Mouse (Mus musculus) myocyte (in vitro differentiated cells): ENCODE data around the gene Myo18a. TPM values are rescaled to one million over a fixed set of nuclear protein-coding genes. Genes with fewer than 3 reads are reported as not detected.
A peak's percentile ranks its signal among the peaks of the same experiment; 100 is the strongest.

Experiments
- H3K27me3 ChIP-seq: one replicate; pipeline ENCODE4 v1.6.1; 2011; ENCODE audit not compliant: control insufficient read depth, insufficient read depth, insufficient read length
- H3K36me3 ChIP-seq: one replicate; pipeline ENCODE4 v1.6.1; 2011; ENCODE audit not compliant: control insufficient read depth, insufficient read depth
- H3K4me2 ChIP-seq: one replicate; pipeline ENCODE4 v1.6.1; 2011; ENCODE audit warnings: low read depth, control low read depth
- H3K4me3 ChIP-seq: one replicate; pipeline ENCODE4 v1.5.1; 2011; ENCODE audit warnings: mild to moderate bottlenecking, control low read depth, moderate library complexity
- H3K79me2 ChIP-seq: one replicate; pipeline ENCODE4 v1.6.1; 2011; ENCODE audit not compliant: control insufficient read depth, insufficient read depth
- H3ac ChIP-seq: one replicate; pipeline ENCODE4 v1.6.1; 2011; ENCODE audit not compliant: control insufficient read depth, insufficient read length
- CEBPB ChIP-seq: IDR thresholded peaks from 2 replicates; pipeline ENCODE4 v1.6.1; 2011; ENCODE audit warnings: mild to moderate bottlenecking, moderate library complexity; ENCODE audit not compliant: poor library complexity, insufficient read depth, severe bottlenecking
- E2F4 ChIP-seq: IDR thresholded peaks from one replicate; pipeline ENCODE4 v1.6.1; 2011; ENCODE audit warnings: mild to moderate bottlenecking, control low read depth, moderate library complexity; ENCODE audit not compliant: insufficient read depth
- MAX ChIP-seq: IDR thresholded peaks from one replicate; pipeline ENCODE4 v1.6.1; 2011; ENCODE audit warnings: low read depth, mild to moderate bottlenecking, control low read depth
- MYOD1 ChIP-seq, 3 experiments: IDR thresholded peaks; one replicate each; pipeline ENCODE4 v1.6.1; 2011; ENCODE audit warnings: control low read depth in 2 of 3, low read depth in 2 of 3, mild to moderate bottlenecking in 2 of 3, moderate library complexity in 1 of 3; ENCODE audit not compliant: insufficient read length in 2 of 3, control insufficient read depth in 1 of 3
- MYOG ChIP-seq, 3 experiments: IDR thresholded peaks; one replicate each; pipeline ENCODE4 v1.6.1; 2011; ENCODE audit warnings: control low read depth in 2 of 3, low read depth in 2 of 3, mild to moderate bottlenecking in 2 of 3; ENCODE audit not compliant: insufficient read length in 2 of 3, control insufficient read depth in 1 of 3, insufficient read depth in 1 of 3
- POLR2A ChIP-seq: IDR thresholded peaks from one replicate; pipeline ENCODE4 v1.6.1; 2011; ENCODE audit warnings: low read depth, mild to moderate bottlenecking, control low read depth, moderate library complexity; ENCODE audit not compliant: insufficient read length
- POLR2AphosphoS2 ChIP-seq: IDR thresholded peaks from one replicate; pipeline ENCODE4 v1.6.1; 2011; ENCODE audit warnings: low read depth, control low read depth; ENCODE audit not compliant: insufficient read length
- REST ChIP-seq: IDR thresholded peaks from one replicate; pipeline ENCODE4 v1.6.1; 2011; ENCODE audit warnings: mild to moderate bottlenecking, control low read depth, moderate library complexity; ENCODE audit not compliant: insufficient read depth, insufficient read length
- SRF ChIP-seq: IDR thresholded peaks from one replicate; pipeline ENCODE4 v1.6.1; 2011; ENCODE audit warnings: low read depth; ENCODE audit not compliant: control insufficient read depth, insufficient read length
- TCF12 ChIP-seq: IDR thresholded peaks from one replicate; pipeline ENCODE4 v1.6.1; 2011; ENCODE audit warnings: mild to moderate bottlenecking, control low read depth; ENCODE audit not compliant: poor library complexity, insufficient read depth, severe bottlenecking
- TCF3 ChIP-seq: IDR thresholded peaks from one replicate; pipeline ENCODE4 v1.6.1; 2011; ENCODE audit warnings: low read depth, control low read depth; ENCODE audit not compliant: insufficient read length
- USF1 ChIP-seq: IDR thresholded peaks from one replicate; pipeline ENCODE4 v1.6.1; 2011; ENCODE audit warnings: low read depth, mild to moderate bottlenecking, control low read depth, moderate library complexity
- polyA plus RNA-seq: library from polyadenylated mRNA; unstranded; fragments of >200 nt; fragmentation: generic; extraction: Trizol; gene quantifications from one replicate; pipeline ENCODE4 v1.2.1, GENCODE M21; 2012; ENCODE audit warnings: missing spikeins

The Myo18a gene
- polyA plus RNA-seq, 1 experiment: 169 TPM

- no peak overlapping the region for H3K4me2 ChIP-seq
- peaks cover 11% of the 10 kb centered on the region for H3K79me2 ChIP-seq
- no peak overlapping the region for H3ac ChIP-seq
- no peaks in the 10 kb centered on the region for H3K36me3 ChIP-seq
- no peak for TF ChIP-seq CEBPB
- no peak for TF ChIP-seq POLR2AphosphoS2
- TF ChIP-seq REST: no peak
- no peak for TF ChIP-seq MAX
- no peak for TF ChIP-seq SRF
- no peak for TF ChIP-seq POLR2A
- no peak for TF ChIP-seq MYOG (IDR thresholded peaks at IDR 0.05; ENCODE audit: control insufficient read depth in 1 of 3, insufficient read depth in 1 of 3, insufficient read length in 2 of 3, low read depth in 2 of 3)
- no peak for TF ChIP-seq MYOD1 (IDR thresholded peaks at IDR 0.05; ENCODE audit: control insufficient read depth in 1 of 3, insufficient read length in 2 of 3, low read depth in 2 of 3)
- TF ChIP-seq E2F4: no peak
- no peak for TF ChIP-seq USF1
- TF ChIP-seq TCF3: no peak
- TF ChIP-seq TCF12: no peak
- H3K27me3 ChIP-seq: no peaks in the 10 kb centered on the region
- H3K4me3 ChIP-seq: no peak overlapping the region
Observed at GRCm38 (mm10) chr11:77789512-77789911, 26.5 kb downstream of the Myo18a start.

- Histone ChIP-seq H3K4me3 (no peak overlapping the region), H3K36me3 (no peaks in the 10 kb centered on the region), H3ac (no peak overlapping the region), H3K27me3 (no peaks in the 10 kb centered on the region), H3K79me2 (peaks cover 10% of the 10 kb centered on the region), H3K4me2 (no peak overlapping the region)
- TF ChIP-seq CEBPB: no peak
- no peak for TF ChIP-seq MYOG (IDR thresholded peaks at IDR 0.05; ENCODE audit: control insufficient read depth in 1 of 3, insufficient read depth in 1 of 3, insufficient read length in 2 of 3, low read depth in 2 of 3)
- TF ChIP-seq POLR2A: no peak
Observed at GRCm38 (mm10) chr11:77790286-77790685, 27.2 kb downstream of the Myo18a start.

DNA sequence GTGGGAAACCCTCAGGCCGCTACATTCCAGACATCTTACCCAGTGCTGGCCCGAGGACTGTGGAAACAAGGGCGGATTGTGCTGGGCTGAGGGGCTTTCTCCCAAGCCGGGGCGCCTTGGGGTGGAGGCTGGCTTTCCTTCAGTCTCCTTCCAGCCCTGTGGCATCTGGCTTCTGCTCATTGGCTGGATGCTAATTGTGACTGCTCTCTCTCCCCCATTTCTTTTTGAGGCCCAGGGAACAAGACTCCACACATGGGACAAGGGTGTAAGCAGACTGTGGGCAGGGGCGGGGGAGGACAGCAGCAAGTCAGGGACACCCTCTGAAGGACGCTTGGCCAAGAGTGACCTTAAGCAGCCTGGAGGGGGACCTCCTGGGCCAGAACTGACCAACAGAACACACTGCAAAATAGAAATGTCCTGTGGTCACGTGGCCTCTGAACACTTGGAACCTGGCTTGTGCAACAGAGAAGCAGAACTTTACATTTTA lies 28.2 kb downstream of the Myo18a start:
- no peak overlapping the region for H3K4me3 ChIP-seq
- no peak overlapping the region for H3ac ChIP-seq
- TF ChIP-seq USF1: peak; percentile 54
- no peak for TF ChIP-seq CEBPB
- TF ChIP-seq SRF: no peak
- no peaks in the 10 kb centered on the region for H3K27me3 ChIP-seq
- H3K79me2 ChIP-seq: peaks cover 10% of the 10 kb centered on the region
- no peaks in the 10 kb centered on the region for H3K36me3 ChIP-seq
- no peak overlapping the region for H3K4me2 ChIP-seq

- Histone ChIP-seq H3K36me3 (no peaks in the 10 kb centered on the region), H3K79me2 (peaks cover 10% of the 10 kb centered on the region), H3K27me3 (no peaks in the 10 kb centered on the region), H3K4me3 (no peak overlapping the region), H3K4me2 (no peak overlapping the region), H3ac (no peak overlapping the region)
- TF ChIP-seq POLR2A (no peak), E2F4 (no peak), MYOD1 (IDR thresholded peaks at IDR 0.05; ENCODE audit: control insufficient read depth in 1 of 3, insufficient read length in 2 of 3, low read depth in 2 of 3) (no peak), REST (no peak), SRF (no peak), POLR2AphosphoS2 (no peak), CEBPB (no peak), TCF12 (no peak), MAX (no peak), USF1 (no peak), TCF3 (no peak)
Observed at GRCm38 (mm10) chr11:77791752-77792565, 28.9 kb downstream of the Myo18a start.

GRCm38 (mm10) chr11:77792566-77792909 lies 29.5 kb downstream of the Myo18a start:
- Histone ChIP-seq H3K36me3 (no peaks in the 10 kb centered on the region), H3K79me2 (peaks cover 10% of the 10 kb centered on the region), H3K4me3 (no peak overlapping the region), H3K27me3 (no peaks in the 10 kb centered on the region), H3K4me2 (peak overlapping the region; percentile 95), H3ac (no peak overlapping the region)
- TF ChIP-seq MYOD1 (IDR thresholded peaks at IDR 0.05; ENCODE audit: control insufficient read depth in 1 of 3, insufficient read length in 2 of 3, low read depth in 2 of 3): no peak
- TF ChIP-seq MYOG (IDR thresholded peaks at IDR 0.05; ENCODE audit: control insufficient read depth in 1 of 3, insufficient read depth in 1 of 3, insufficient read length in 2 of 3, low read depth in 2 of 3): no peak
- no peak for TF ChIP-seq TCF3
- TF ChIP-seq CEBPB: no peak
- no peak for TF ChIP-seq SRF
